Mouse (Mus musculus) heart, adult 2 months (tissue): ENCODE results near the gene Zbtb46. TPM values are rescaled to one million over a fixed set of nuclear protein-coding genes. Genes with fewer than 3 reads are reported as not detected.

Experiments
- DNase-seq, 2 experiments: peaks; one replicate each; pipeline ENCODE4 v3.0.0; 2021
- H3K27ac ChIP-seq: fragments of 200-600 bp; 2 replicates; pipeline ENCODE4 v1.8.1; 2022
- H3K27me3 ChIP-seq: fragments of 200-500 bp; 2 replicates; pipeline ENCODE4 v1.6.1; 2012; ENCODE audit warnings: mild to moderate bottlenecking, low read length, inconsistent platforms, mixed read lengths; ENCODE audit not compliant: control insufficient read depth, insufficient read depth
- H3K36me3 ChIP-seq: fragments of 200-500 bp; 2 replicates; pipeline ENCODE4 v1.6.1; 2012; ENCODE audit warnings: low read length, inconsistent platforms; ENCODE audit not compliant: control insufficient read depth, insufficient read depth
- H3K4me1 ChIP-seq: fragments of 200-500 bp; 2 replicates; pipeline ENCODE4 v1.6.1; 2011; ENCODE audit warnings: low read length; ENCODE audit not compliant: control insufficient read depth, insufficient read depth
- H3K4me3 ChIP-seq: fragments of 200-600 bp; 2 replicates; pipeline ENCODE4 v1.8.1; 2022
- H3K79me2 ChIP-seq: fragments of 200-500 bp; replicated peaks from 2 replicates; pipeline ENCODE4 v1.6.1; 2012; ENCODE audit warnings: mild to moderate bottlenecking, inconsistent platforms, low read length, moderate library complexity, mixed read lengths; ENCODE audit not compliant: control insufficient read depth, insufficient read depth
- H3K9ac ChIP-seq: fragments of 200-500 bp; 2 replicates; pipeline ENCODE4 v1.6.1; 2012; ENCODE audit warnings: low read depth, mild to moderate bottlenecking, control low read depth, inconsistent platforms, low read length, mixed read lengths
- CTCF ChIP-seq: fragments of 200-600 bp; IDR thresholded peaks from 2 replicates; pipeline ENCODE4 v1.8.1; 2022; ENCODE audit warnings: antibody characterized with exemption, mild to moderate bottlenecking, moderate library complexity
- EP300 ChIP-seq: fragments of 200-500 bp; IDR thresholded peaks from 2 replicates; pipeline ENCODE4 v1.6.1; 2011; ENCODE audit warnings: low read depth, low read length, control low read depth; ENCODE audit not compliant: insufficient read depth
- POLR2A ChIP-seq: fragments of 200-500 bp; IDR thresholded peaks from 2 replicates; pipeline ENCODE4 v1.6.1; 2011; ENCODE audit warnings: mild to moderate bottlenecking, low read depth, low read length, control low read depth; ENCODE audit not compliant: insufficient read depth
- WGBS: fragments of 180-500 bp; shearing (Covaris S2); methylation state at CpG from one replicate; pipeline ENCODE4 v1.1.7; 2018; 5-methylcytosine and 5-hydroxymethylcytosine counted together
- intact Hi-C: fragments of 180-260 bp; cut with DNase I; formaldehyde crosslinking; loops from one replicate; pipeline ENCODE4 v1.15.1; 2025
- polyA plus RNA-seq: library from polyadenylated mRNA; depleted of rRNA; stranded (reverse); fragments of >200 nt; gene quantifications from 2 replicates; pipeline ENCODE4 v1.2.3, GENCODE M21; 2012
- total RNA-seq, 2 experiments: library from RNA; stranded (reverse); gene quantifications; 2 replicates each; pipeline ENCODE4 v1.2.3; 2021

Gene Zbtb46
- total and polyA plus RNA-seq, 3 experiments, result 8.3 to 13.2 (median 10.7) TPM

DNA sequence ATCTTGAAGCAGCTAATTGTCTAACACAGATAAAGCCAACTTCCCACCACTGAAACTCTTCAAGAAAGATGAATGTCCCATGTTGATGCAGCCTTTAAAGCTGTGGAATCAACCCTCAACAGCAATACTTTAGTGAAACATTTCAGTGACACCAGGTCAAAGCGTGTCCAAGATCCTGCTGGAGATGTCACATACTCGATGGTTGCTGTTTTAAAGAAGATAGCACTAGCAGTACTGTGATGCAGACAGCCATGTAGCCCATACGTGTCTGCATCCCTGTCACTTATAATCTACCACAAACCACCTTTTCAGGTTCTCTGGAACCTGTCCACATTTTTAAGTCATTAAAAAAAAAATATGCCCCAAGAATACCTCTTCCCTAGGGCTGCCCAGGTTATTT lies 55.5 kb downstream of the Zbtb46 start:
- 86% methylated on average over 3 of the region's 3 CpGs for WGBS
- H3K27me3 ChIP-seq, result no peaks in the 10 kb centered on the region
- no peaks in the 10 kb centered on the region for H3K36me3 ChIP-seq
- H3K9ac ChIP-seq, result no peak overlapping the region
- no peaks in the 10 kb centered on the region for H3K4me1 ChIP-seq
- TF ChIP-seq POLR2A, result no peak
- no peak for TF ChIP-seq CTCF
- no peak for TF ChIP-seq EP300
- no peak overlapping the region for H3K27ac ChIP-seq
- no peak for DNase-seq
- H3K4me3 ChIP-seq, result no peak overlapping the region
- H3K79me2 ChIP-seq, result peaks cover 2% of the 10 kb centered on the region
- intact Hi-C loops, result no loop called here

DNA sequence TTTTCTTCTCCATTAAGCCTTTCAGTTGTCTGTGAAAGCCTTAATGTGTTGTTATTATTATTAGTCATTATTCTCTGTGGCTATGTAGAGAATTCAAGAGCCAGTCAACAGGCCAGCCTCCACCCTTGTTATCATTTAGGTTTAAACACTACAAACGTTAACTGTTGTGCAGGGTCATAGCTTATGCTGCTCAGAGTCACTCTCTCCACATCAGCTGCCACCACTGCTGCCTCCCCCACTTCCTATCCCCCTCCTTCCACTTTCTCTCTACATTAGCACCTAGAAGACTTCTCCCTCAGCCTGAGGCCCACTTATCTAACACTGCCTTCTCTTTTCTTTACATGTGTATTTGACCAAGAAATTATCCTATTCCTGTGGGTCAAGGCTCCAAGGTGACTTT lies 57.7 kb downstream of the Zbtb46 start:
- TF ChIP-seq EP300 (no peak), POLR2A (no peak), CTCF (no peak)
- 15% methylated on average over 1 of the region's 1 CpGs for WGBS
- Histone ChIP-seq H3K4me1 (no peaks in the 10 kb centered on the region; the same call in 1 of the 2 replicates), H3K4me3 (no peak overlapping the region), H3K79me2 (no peaks in the 10 kb centered on the region; the same call in none of the 2 replicates), H3K36me3 (no peaks in the 10 kb centered on the region), H3K27ac (no peak overlapping the region), H3K9ac (no peak overlapping the region), H3K27me3 (no peaks in the 10 kb centered on the region)
- intact Hi-C loops, result no loop called here
- no peak for DNase-seq

DNA sequence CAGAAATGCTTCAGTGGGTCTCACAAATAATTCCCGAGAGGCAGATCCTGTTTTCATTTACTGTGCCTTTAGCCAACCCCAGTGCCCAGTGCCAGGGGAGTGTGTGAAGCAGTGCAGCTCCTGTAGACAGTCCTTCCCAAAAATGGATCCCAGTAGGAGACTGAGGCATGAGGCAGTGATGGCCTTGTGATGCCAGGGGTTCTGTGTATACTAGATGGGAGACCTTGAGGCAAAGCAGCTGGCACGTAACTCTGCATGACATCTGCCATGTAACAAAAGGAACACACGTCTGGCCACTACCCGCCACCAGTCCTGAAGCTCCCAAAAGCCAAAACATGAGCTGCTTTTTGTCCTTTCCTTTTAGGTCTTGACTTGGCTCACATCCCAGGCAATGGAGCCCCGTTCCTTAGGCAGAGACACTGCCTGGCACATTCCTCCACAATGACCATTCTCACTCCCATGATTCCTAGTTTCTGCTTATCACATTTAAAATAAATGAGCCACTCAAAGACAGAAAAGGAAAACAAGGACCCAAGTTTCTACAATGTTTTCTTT lies 61.9 kb downstream of the Zbtb46 start:
- no peak overlapping the region for H3K4me3 ChIP-seq
- no peak overlapping the region for H3K9ac ChIP-seq
- DNase-seq, result no peak
- H3K27me3 ChIP-seq, result no peaks in the 10 kb centered on the region
- H3K79me2 ChIP-seq, result no peaks in the 10 kb centered on the region
- TF ChIP-seq POLR2A (no peak), CTCF (no peak), EP300 (no peak)
- intact Hi-C loops, result no loop called here
- H3K4me1 ChIP-seq, result no peaks in the 10 kb centered on the region; the same call in 1 of the 2 replicates
- no peak overlapping the region for H3K27ac ChIP-seq
- WGBS, result 39% methylated on average over 5 of the region's 5 CpGs
- no peaks in the 10 kb centered on the region for H3K36me3 ChIP-seq

DNA sequence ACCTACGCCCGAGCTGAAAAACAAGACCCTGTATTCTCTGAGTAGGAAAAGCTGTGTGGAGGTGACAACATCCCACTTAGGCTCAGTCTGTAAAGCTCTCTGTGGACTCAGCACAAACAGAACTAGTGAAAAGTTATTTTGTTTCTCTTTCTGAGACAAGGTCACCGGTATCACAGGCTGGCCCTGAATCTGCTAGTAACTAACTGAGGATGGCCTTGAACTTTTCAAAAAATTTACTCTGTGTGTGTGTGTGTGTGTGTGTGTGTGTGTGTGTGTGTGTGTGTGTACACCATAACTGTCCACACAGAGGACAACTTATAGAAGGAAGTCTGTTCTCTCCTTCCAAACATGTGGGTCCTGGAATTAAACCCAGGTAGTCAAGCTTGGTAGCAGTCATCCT lies 65.1 kb downstream of the Zbtb46 start:
- no peak overlapping the region for H3K4me3 ChIP-seq
- no peak for DNase-seq
- no peaks in the 10 kb centered on the region; the same call in 1 of the 2 replicates for H3K4me1 ChIP-seq
- TF ChIP-seq EP300 (no peak), POLR2A (no peak), CTCF (no peak)
- WGBS, result 89% methylated on average over 3 of the region's 3 CpGs
- no peak overlapping the region for H3K27ac ChIP-seq
- no peaks in the 10 kb centered on the region for H3K27me3 ChIP-seq
- H3K9ac ChIP-seq, result no peak overlapping the region
- H3K36me3 ChIP-seq, result no peaks in the 10 kb centered on the region
- intact Hi-C loops, result no loop called here
- no peaks in the 10 kb centered on the region for H3K79me2 ChIP-seq

DNA sequence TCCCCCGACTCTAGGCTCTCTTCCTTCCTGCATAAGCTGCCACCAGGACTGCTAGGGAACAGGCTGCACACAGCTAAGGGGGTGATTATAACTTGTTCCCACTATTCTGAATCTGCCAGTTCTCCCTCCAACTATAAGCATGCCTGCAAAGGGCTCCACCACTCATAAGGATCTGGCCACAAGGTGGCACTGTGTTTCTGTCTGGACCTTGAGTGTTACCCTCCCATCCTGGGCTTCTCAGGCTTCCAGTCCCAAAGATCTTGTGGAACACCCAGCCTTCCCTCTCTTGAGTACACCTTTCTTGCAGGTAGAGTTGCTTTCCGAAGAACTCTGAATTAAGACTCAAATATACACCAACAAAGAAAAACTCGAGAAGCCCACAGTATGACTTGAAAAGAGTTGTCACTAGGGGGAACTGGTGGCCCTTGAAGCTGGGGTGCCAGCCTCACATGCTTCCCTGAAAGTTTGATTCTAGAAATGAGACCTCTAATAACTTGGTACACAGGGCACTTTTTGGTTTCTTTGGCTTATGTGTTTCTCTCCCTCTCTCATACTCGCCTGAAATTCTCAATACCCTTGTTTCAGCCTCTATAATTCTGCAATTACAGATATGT lies 66.5 kb downstream of the Zbtb46 start:
- TF ChIP-seq CTCF (peak; percentile 92), EP300 (peak; percentile 92), POLR2A (no peak)
- peak; percentile 80 to 85 for DNase-seq
- H3K27ac ChIP-seq, result no peak overlapping the region
- no peak overlapping the region for H3K4me3 ChIP-seq
- no peaks in the 10 kb centered on the region for H3K36me3 ChIP-seq
- H3K79me2 ChIP-seq, result no peaks in the 10 kb centered on the region
- WGBS, result 37% methylated on average over 4 of the region's 4 CpGs
- intact Hi-C loops, result loop anchor here (1.0 to 2.0 kb wide), 4 partner anchors 18 to 202 kb away; no protein-coding TSS in a partner anchor
- H3K4me1 ChIP-seq, result no peaks in the 10 kb centered on the region; the same call in 1 of the 2 replicates
- no peaks in the 10 kb centered on the region for H3K27me3 ChIP-seq
- no peak overlapping the region for H3K9ac ChIP-seq

DNA sequence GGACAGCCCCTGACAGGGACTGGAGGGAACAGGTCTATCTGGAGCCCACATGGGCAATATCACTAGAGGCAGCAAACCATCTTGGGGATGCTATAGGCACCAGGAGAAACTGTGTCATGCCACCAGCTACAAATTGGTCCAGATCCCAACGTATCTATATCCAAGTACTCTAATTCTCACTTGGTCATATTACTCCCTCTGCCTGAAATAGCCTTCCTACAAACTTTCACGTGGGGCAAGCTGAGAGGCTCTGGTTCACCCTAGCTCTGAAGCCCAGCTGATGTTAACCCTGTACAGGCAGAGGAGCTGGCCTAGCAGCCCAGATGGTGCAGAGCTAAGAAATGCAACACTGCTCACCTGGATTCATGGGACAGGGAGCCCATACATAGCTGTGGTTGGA lies 67.7 kb downstream of the Zbtb46 start:
- no peaks in the 10 kb centered on the region for H3K27me3 ChIP-seq
- intact Hi-C loops, result no loop called here
- 51% methylated on average over 2 of the region's 2 CpGs for WGBS
- no peak overlapping the region for H3K27ac ChIP-seq
- no peaks in the 10 kb centered on the region for H3K36me3 ChIP-seq
- DNase-seq, result no peak
- H3K9ac ChIP-seq, result no peak overlapping the region
- no peak overlapping the region for H3K4me3 ChIP-seq
- no peaks in the 10 kb centered on the region for H3K4me1 ChIP-seq
- no peaks in the 10 kb centered on the region for H3K79me2 ChIP-seq
- no peak for TF ChIP-seq POLR2A
- no peak for TF ChIP-seq EP300
- no peak for TF ChIP-seq CTCF
